Mouse (Mus musculus): Measurements from ENCODE around the gene Cdhr2.

Cdhr2 gene

DNA sequence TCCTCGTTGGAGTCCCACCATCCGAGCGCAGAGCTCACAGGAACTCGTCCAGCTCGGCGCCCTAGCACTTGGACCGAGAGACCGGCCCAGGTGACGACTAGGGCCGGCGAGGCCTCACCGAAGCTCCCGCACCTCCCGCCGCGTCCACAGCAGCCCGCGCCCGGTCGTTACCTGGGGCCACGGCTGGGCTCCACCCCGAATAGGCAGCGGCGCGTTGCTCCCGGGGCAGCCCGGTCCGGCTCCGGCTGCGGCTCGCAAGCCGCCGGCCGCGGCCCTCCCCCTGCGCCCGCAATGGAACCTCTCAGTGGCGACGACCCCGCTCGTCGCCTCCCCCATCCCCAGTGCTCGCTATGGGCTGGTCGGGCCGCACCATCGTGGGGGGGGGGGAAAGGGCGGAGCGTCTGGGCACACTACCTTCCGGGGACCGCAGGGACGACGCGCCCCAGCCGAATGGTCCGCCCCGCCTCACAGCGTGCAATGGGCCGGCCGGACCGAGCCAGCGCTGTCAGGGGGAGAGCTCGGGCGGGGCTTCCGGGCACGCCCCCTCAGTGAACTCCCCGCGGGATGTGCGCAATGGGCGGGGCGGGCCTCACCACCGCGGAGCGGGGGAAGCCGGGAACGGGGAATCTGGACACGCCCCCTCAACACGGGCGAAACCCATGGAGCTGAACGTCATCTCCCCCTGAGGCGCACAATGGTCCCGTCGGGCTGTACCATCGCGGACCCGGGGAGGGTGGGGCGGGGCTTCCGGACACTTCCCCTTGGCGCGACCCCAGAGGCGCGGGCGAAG, 7.5 kb upstream of the Cdhr2 start, which contains the start of gene Rnf44:
TSS of gene Rnf44 (minus strand) at position 350 of the 790 bp plus-strand sequence.
- peak; percentile 99 for DNase-seq (ENCODE audit: low spot score)

GRCm38 (mm10) chr13:54694348-54695060, 6.8 kb upstream of the Cdhr2 start:
- DNase-seq (ENCODE audit: low spot score): peak; percentile 90

DNA sequence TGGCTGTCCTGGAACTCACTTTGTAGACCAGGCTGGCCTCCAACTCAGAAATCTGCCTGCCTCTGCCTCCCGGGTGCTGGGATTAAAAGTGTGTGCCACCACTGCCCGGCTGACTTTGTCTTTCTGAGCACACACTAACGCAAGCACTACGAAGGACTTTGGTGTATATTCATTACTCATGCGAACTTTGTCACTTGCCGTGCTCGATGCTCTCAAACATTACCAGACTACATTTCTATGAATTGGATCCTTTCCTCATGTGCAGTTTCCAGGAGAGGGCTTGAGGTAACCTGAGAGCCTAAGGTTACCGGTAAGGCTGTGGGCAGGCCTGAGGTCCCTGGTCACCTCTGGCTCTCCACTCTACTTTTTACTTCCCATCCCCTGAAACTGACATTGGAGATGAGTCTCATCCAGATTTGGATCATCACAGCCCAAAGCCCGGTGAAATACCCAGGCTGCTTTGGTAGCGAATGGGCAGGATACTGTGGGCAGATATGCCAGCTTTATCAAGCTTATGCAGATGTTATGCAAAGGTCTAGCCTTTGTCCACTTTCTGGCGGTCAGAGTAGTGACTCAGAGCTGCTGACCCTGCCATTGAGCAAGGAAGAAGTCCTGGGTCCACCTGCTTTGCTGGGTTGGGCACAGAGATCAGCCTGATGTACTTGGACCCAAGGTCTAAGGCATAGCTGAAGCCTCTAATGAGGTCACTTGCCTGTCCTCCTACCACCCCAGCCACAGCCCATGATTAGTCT, 5.6 kb upstream of the Cdhr2 start:
- DNase-seq (ENCODE audit: low spot score): no peak

DNA sequence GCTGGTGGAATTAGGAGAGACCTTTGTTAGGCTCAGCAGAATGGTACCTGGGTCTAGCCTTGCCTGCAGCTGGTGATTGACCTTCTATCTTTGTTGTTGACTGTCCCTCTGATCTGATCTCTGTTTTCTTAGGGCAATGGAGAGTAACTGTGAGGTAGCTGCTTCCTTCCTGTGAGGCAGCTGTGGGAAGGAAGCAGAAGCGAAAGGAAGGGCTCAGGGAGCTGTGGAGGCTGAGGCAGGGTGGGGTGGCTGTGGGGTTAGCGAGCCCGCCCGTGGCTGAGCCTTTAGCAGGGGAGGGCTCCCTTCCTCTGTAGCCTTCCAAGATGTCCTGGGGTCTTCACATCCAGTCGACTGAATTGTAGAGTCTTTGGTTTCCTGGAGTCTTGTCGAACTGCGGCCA, 1.2 kb downstream of the Cdhr2 start:
- DNase-seq (ENCODE audit: low spot score): no peak

DNA sequence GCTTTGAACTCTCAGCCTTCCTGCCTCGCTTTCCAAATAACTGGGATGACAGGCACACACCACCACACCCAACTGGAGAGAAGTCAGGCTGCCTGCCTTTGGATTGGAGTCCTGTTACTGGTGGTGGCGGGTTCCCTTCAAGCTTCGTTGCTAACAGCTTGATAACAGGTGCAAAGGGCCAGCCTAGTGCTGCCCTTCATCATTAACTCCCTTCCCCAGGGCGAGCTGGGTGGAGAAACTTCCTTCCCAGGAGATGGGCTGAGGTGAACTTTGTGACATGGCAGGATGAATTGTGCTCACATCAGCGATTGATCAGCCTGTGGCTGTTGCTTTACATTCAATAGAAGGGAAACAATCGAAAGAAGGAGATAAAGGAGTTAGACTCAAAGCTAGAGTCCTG, 3.6 kb downstream of the Cdhr2 start:
- DNase-seq (ENCODE audit: low spot score): no peak

DNA sequence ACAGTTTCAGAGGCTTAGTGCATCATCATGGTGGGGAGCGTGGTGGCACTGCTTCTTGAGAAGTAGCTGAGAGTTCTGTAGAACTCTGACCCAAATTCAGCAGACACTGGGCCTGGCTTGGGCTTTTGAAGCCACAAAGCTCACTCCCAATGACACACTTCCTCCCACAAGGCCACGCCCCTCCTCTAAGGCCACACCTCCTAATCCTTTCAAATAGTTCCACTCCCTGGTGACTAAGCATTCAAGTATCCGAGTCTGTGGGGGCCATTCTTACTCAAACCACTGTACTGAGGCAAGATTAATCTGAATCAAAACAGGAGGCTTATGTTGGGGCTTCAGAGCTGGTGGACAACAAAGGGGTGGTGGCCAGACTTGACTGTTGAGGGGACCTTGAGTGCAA, 9.6 kb downstream of the Cdhr2 start:
- DNase-seq (ENCODE audit: low spot score): no peak

GRCm38 (mm10) chr13:54714393-54714792, 13.1 kb downstream of the Cdhr2 start:
- no peak for DNase-seq (ENCODE audit: low spot score)

- DNase-seq (ENCODE audit: low spot score): no peak
These were observed 13.7 kb downstream of the Cdhr2 start for GRCm38 (mm10) chr13:54714996-54715395.

GRCm38 (mm10) chr13:54716916-54717315, 15.7 kb downstream of the Cdhr2 start:
- DNase-seq (ENCODE audit: low spot score): no peak

GRCm38 (mm10) chr13:54723143-54723542, 21.9 kb downstream of the Cdhr2 start:
- peak; percentile 45 for DNase-seq (ENCODE audit: low spot score)

DNA sequence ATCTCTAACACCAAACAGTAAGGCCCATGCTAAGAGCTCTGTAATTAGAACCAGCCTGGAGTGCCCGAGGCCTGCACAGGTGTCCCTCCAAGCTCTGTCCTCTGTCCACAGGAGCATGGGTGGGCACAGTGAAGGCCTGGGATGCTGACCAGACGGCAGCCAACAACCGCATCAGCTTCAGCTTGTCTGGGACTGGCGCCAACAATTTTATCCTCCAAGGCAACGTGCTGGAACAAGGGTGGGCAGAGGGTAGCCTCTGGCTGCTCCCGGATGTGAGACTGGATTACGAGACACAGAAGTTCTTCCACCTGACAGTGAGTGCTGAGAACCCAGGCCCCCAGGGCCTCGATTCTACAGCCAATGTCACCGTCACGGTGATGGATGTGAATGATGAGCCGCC, 24.9 kb downstream of the Cdhr2 start:
- DNase-seq (ENCODE audit: low spot score): no peak

DNA sequence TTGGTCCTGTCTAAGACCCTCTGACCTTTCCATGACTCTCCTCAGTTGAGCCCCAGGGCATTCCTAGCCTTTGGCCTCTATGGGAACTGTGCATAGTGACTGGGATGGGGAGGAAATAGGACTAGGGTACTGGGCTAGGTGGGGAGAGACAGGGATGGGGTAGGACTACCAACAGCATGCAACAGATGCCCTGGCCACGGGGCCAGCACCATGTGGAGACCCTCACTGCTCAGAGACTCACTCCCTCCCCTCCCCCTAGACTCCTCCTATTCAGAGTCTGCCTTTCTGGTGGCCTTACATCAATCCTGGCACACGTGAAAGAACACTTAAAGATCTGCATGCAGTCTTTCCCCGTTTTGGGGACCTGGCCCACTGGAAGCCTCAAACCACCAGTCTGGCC, 35.7 kb downstream of the Cdhr2 start:
- no peak for DNase-seq (ENCODE audit: low spot score)

- no peak for DNase-seq (ENCODE audit: low spot score)
These were observed 36.4 kb downstream of the Cdhr2 start for GRCm38 (mm10) chr13:54737488-54738212.

- no peak for DNase-seq (ENCODE audit: low spot score)
These were observed 36.9 kb downstream of the Cdhr2 start for GRCm38 (mm10) chr13:54738213-54738601.

DNA sequence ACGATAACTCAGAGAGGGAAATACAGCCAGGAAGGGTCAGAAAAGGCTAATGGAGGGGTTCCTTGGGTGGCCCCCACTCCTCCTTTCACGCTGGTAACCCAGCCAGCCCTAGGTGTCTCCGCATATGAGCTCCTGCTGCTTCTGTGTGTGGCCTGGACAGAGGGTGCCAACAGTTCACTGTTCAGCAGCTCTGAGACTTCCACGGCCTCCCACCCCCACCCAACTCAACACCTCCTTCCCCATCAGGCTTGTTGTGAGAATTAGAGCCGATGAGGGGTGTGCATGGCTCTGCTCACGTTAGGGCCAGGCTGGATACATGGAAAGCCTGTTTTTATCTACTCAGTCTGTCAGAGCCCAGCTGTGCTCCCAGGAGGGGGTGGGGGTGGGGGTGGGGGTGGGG, 44.8 kb downstream of the Cdhr2 start:
- DNase-seq (ENCODE audit: low spot score): no peak

- no peak for DNase-seq (ENCODE audit: low spot score)
These were observed 45.6 kb downstream of the Cdhr2 start for GRCm38 (mm10) chr13:54746896-54747295.

DNA sequence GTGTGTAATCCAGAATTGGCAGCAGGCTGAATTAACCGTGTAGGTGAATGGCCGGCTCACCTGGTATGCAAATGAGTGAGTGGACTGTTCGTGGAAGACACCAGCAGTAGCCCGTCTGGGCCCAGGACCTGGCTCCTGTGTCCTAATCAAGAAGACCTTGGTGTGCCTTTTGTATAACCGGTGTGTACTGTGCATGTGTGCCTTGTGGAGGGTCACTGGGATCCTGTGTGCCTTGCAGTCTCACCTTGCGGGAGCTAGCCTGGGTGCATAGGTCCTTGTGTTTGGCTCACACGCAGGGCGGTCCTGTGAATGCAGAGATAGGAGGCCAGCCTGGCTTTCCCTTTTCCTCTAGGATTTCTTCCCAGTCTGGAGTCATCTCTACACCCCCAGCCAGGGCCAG, 46.9 kb downstream of the Cdhr2 start:
- no peak for DNase-seq (ENCODE audit: low spot score)

GRCm38 (mm10) chr13:54748721-54749060, 47.4 kb downstream of the Cdhr2 start:
- no peak for DNase-seq (ENCODE audit: low spot score)

DNA sequence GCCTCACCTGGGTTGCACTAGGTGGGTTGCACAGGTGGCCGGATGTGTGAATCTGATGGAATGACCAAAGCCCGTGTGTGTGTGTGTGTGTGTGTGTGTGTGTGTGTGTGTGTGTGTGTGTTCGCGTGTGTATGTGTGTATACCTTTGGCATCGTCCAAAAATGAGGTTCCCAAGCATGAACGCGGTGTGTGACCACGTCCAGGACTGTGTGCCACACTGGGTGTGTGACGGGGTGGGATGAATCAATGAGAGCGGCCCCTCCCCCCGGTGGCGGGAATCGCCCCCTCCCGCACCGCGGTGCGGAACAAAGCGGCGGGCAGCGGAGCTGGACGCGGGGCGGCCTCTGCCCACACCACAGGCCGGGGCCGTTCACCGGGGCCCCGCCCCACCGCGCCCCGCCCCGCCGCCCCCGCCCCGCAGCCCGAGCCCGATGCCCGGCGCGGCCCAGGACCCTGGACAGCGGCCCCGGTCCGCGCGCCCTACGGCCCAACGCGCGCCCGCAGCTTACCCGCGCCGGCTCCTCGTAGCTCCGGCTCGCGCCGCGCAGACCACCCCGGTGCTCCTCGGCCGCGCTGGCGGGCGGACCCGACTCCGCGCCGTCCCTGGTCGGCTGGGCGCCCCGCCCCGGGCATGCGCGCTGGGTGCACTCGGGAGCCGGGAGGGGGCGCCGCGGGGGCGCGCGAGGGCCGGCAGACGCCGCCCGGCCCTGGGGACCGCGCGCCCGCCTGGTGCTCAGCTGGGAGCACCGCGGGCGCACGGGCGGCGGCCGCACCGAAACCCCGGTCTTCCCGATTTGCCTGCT, 48.0 kb downstream of the Cdhr2 start:
- peak; percentile 65 for DNase-seq (ENCODE audit: low spot score)

- no peak for DNase-seq (ENCODE audit: low spot score)
These were observed 48.7 kb downstream of the Cdhr2 start, which contains the start of gene Gprin1 for GRCm38 (mm10) chr13:54749864-54750411. Gene Gprin1 (minus strand): TSS chr13:54749874.

- DNase-seq (ENCODE audit: low spot score): no peak
These were observed 49.4 kb downstream of the Cdhr2 start for GRCm38 (mm10) chr13:54750699-54751098.
